In the genomic region with DNA sequence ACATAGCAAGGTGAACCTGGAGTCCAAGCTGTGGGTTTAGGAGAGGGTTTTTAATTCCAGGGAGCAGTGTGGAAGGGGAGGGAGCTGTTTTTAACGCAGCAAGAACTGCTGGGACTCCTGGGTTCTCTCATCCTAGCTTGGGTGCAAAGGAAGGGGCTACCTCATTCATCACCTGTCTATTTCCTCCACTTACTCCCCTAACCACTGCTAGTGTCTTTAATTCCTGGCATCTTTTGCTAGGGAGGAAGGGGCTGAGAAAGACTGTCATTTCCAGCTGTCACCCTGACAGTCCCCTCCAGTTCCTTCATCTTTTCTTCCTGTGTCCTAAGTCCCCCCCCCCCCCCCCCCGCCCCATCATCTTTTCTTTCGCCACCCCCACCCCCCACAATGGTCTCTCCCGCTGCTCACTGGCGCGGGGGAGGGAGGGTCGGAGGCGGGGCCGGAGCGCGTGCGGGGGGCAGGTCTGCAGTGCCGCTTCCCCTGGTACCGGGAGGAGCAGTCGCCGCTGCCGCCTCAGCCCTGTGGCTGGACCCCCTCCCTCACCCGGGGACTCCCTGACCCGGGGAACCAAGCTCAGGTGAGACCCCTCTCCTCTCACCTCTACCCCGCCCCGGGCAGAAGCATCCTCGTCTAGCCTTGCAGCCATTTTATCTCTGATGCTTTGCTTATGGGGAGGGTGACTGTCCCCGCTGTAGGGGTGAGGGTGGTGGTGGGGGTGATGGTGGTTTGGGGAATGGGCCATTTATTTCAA, we compare ENCODE assay signal across 8 mouse cellular contexts. TPM values are rescaled to one million over a fixed set of nuclear protein-coding genes. Genes with fewer than 3 reads are reported as not detected.
DNase-seq lines count a peak whose midpoint lies in the region; ATAC-seq lines count a peak whose summit lies in the region.

TSS of gene Sv2a (plus strand) at position 425 of the 751 bp plus-strand sequence.

- H3K4me3 ChIP-seq in kidney, embryonic 14.5 days (ENCODE audit: low read length) = peak within 1 kb of the TSS; percentile 48
- peak within 1 kb of the TSS; percentile 56 for H3K4me3 ChIP-seq in forebrain, embryonic 12.5 days (replicated peaks)
- peak within 1 kb of the TSS; percentile 60 for H3K4me3 ChIP-seq in limb, embryonic 12.5 days (replicated peaks)

- H3K27ac ChIP-seq in kidney, embryonic 14.5 days (ENCODE audit: low read depth, low read length) = no peak within 1 kb of the TSS
- H3K27ac ChIP-seq in forebrain, embryonic 12.5 days = peak within 1 kb of the TSS; percentile 71
- H3K27ac ChIP-seq in limb, embryonic 12.5 days = no peak within 1 kb of the TSS

- no peaks in the 10 kb centered on the region for H3K9me3 ChIP-seq in kidney, embryonic 14.5 days (ENCODE audit: control insufficient read depth, low read length)
- no peaks in the 10 kb centered on the region for H3K9me3 ChIP-seq in forebrain, embryonic 12.5 days
- no peaks in the 10 kb centered on the region for H3K9me3 ChIP-seq in limb, embryonic 12.5 days

- H3K9ac ChIP-seq in kidney, embryonic 14.5 days (ENCODE audit: low read depth, low read length) = peak within 1 kb of the TSS; percentile 58
- H3K9ac ChIP-seq in forebrain, embryonic 12.5 days = peak within 1 kb of the TSS; percentile 73
- H3K9ac ChIP-seq in limb, embryonic 12.5 days (replicated peaks) = peak within 1 kb of the TSS; percentile 73

- H3K4me1 ChIP-seq in kidney, embryonic 14.5 days (ENCODE audit: control insufficient read depth, insufficient read depth, low read length) = peaks cover 16% of the 10 kb centered on the region
- H3K4me1 ChIP-seq in forebrain, embryonic 12.5 days = peaks cover 26% of the 10 kb centered on the region
- peaks cover 26% of the 10 kb centered on the region for H3K4me1 ChIP-seq in limb, embryonic 12.5 days (replicated peaks)

- H3K4me2 ChIP-seq in kidney, embryonic 14.5 days (replicated peaks; ENCODE audit: low read depth, low read length) = peak within 1 kb of the TSS; percentile 63
- peak within 1 kb of the TSS; percentile 83 for H3K4me2 ChIP-seq in forebrain, embryonic 12.5 days
- H3K4me2 ChIP-seq in limb, embryonic 12.5 days = peak within 1 kb of the TSS; percentile 84

- H3K27me3 ChIP-seq in kidney, embryonic 14.5 days (ENCODE audit: control insufficient read depth, insufficient read depth, low read length) = no peaks in the 10 kb centered on the region
- H3K27me3 ChIP-seq in forebrain, embryonic 12.5 days = peaks cover 5% of the 10 kb centered on the region; the same call in 1 of the 2 replicates
- H3K27me3 ChIP-seq in limb, embryonic 12.5 days = no peaks in the 10 kb centered on the region

- peak; percentile 60 for ATAC-seq in kidney, embryonic 14.5 days (ENCODE audit: low FRiP score, low TSS enrichment)
- ATAC-seq in forebrain, embryonic 12.5 days (ENCODE audit: low FRiP score) = peak; percentile 62
- no peak for ATAC-seq in limb, embryonic 12.5 days (ENCODE audit: insufficient number of reproducible peaks, insufficient read depth, low FRiP score, low TSS enrichment, low read depth)

- WGBS in kidney, embryonic 14.5 days = 5% methylated on average over 12 of the region's 23 CpGs
- WGBS in forebrain, embryonic 12.5 days = 0% methylated on average over 15 of the region's 23 CpGs
- 1% methylated on average over 20 of the region's 23 CpGs for WGBS in limb, embryonic 12.5 days

- no peak for DNase-seq in kidney, adult 11 months
- DNase-seq in brain, adult 2 months (ENCODE audit: low read depth, low spot score) = peak; percentile 90
- DNase-seq in induced T-regulatory cell, adult 2 months (ENCODE audit: low read depth) = peak; percentile 72
- peak; percentile 72 for DNase-seq in naive thymus-derived CD4-positive, alpha-beta T cell, adult 2 months (ENCODE audit: low read depth)
- DNase-seq in testis, postnatal 10 days (ENCODE audit: low spot score) = peak; percentile 78

- peaks cover 28% of the 10 kb centered on the region for H3K36me3 ChIP-seq in kidney, embryonic 14.5 days (ENCODE audit: control insufficient read depth, insufficient read depth, low read length)
- H3K36me3 ChIP-seq in forebrain, embryonic 12.5 days (replicated peaks) = peaks cover 30% of the 10 kb centered on the region
- peaks cover 32% of the 10 kb centered on the region for H3K36me3 ChIP-seq in limb, embryonic 12.5 days

RNA-seq across cellular contexts. Expression of gene Sv2a, which starts in this region (rescaled TPM):
- 2.2 and 3.3 TPM in 2 replicates for polyA plus RNA-seq in kidney, embryonic 14.5 days (2014; fragmentation: Nextera tagmentation; extraction: Ambion mirVana)
- polyA plus RNA-seq in forebrain, embryonic 12.5 days (2016; fragmentation: Nextera tagmentation; extraction: Ambion mirVana) = 22.9 and 24.3 TPM in 2 replicates
- 5.6 and 5.9 TPM in 2 replicates for polyA plus RNA-seq in limb, embryonic 12.5 days (2016; fragmentation: Nextera tagmentation; extraction: Ambion mirVana)
